11 mouse cellular contexts compared by ENCODE assay signal in the genomic region with DNA sequence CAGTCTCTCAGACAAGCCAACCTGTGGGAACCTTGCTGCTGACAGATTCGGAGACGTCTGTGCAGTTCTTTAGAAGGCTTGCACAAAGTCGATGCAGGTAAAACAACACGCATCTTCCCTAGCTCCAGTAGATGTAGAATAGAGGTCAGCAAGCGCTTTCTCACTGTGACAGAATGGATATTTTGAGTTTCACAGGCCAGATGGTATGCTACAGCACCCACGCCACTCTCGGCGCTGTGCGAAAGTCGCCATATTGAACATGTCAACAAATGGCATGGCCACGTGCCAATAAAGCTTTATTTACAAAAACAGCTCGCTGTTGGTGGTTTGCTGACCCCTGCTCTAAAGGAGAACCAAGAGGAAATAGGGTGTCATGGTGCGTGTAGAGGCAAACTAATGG.
DNase-seq lines count a peak whose midpoint lies in the region; ATAC-seq lines count a peak whose summit lies in the region.
"Had no signal": no experiment of that assay in that cellular context is flagged by ENCODE, and none has a peak within 500 bp of the region (broad histone marks: within the 10 kb centered on the region; RNA-seq: fewer than 3 reads in every experiment).

No protein-coding gene starts in this region.

- DNase-seq in cerebellum, postnatal 14 days = peak; percentile 19 to 25
- no peak for DNase-seq in cerebellum, adult 9-11 months
- DNase-seq in layer of hippocampus, adult 11-12 months (ENCODE audit: low spot score) = peak; percentile 54
- DNase-seq in left cerebral cortex, adult 8-10 months (ENCODE audit: low spot score in 2 of 2) = peak; percentile 21 to 57
- DNase-seq in right cerebral cortex, postnatal 25 days = peak; percentile 25
- DNase-seq in gastrocnemius, postnatal 36 days = no peak
- DNase-seq: adrenal gland, postnatal 14 days; gastrocnemius, postnatal 14 days; kidney, adult 2 months had no signal

- ATAC-seq in megakaryocyte, adult 5-6 weeks (ENCODE audit: poor library complexity, severe bottlenecking) = no peak
- ATAC-seq in megakaryocyte-erythroid progenitor cell, adult 5-6 weeks (replicated peaks; ENCODE audit: low FRiP score, low TSS enrichment, poor library complexity, severe bottlenecking) = no peak

- intact Hi-C loops in gastrocnemius, postnatal 36 days (cut with DNase I) = no loop called here

Comparison
In these comparisons a context has a peak if more than half of its experiments do, and no peak if none do; other contexts are left out.
1. DNase-seq: peak in cerebellum, postnatal 14 days (2 of 2), layer of hippocampus, adult 11-12 months (single experiment), left cerebral cortex, adult 8-10 months (2 of 2) and right cerebral cortex, postnatal 25 days (single experiment); none in cerebellum, adult 9-11 months (single experiment) and gastrocnemius, postnatal 36 days (0 of 2).